Mouse (Mus musculus): ENCODE measurements at regions not wholly inside any gene's neighbourhood (a gene's known extent, or its start where the extent isn't known, plus 50 kb on each side); places are given as distances from the start of the nearest gene placed in this dataset.

- DNase-seq (ENCODE audit: low read depth, low spot score): no peak
Observed at GRCm38 (mm10) chr16:29706996-29707395, 127.9 kb downstream of the Opa1 start.

GRCm38 (mm10) chr16:29707656-29708055, 128.5 kb downstream of the Opa1 start:
- no peak for DNase-seq (ENCODE audit: low read depth, low spot score)

GRCm38 (mm10) chr16:29709072-29709471, 129.9 kb downstream of the Opa1 start:
- no peak for DNase-seq (ENCODE audit: low read depth, low spot score)

GRCm38 (mm10) chr16:29711386-29711785, 132.3 kb downstream of the Opa1 start:
- no peak for DNase-seq (ENCODE audit: low read depth, low spot score)

GRCm38 (mm10) chr16:29711912-29712681, 133.0 kb downstream of the Opa1 start:
- no peak for DNase-seq (ENCODE audit: low read depth, low spot score)

GRCm38 (mm10) chr16:29714612-29715127, 135.5 kb downstream of the Opa1 start:
- DNase-seq (ENCODE audit: low read depth, low spot score): peak; percentile 26

GRCm38 (mm10) chr16:29718965-29719364, 139.8 kb downstream of the Opa1 start:
- DNase-seq (ENCODE audit: low read depth, low spot score): no peak

- DNase-seq (ENCODE audit: low read depth, low spot score): peak; percentile 18
Observed at GRCm38 (mm10) chr16:29719571-29720451, 140.7 kb downstream of the Opa1 start.

GRCm38 (mm10) chr16:29725153-29725552, 146.0 kb downstream of the Opa1 start:
- no peak for DNase-seq (ENCODE audit: low read depth, low spot score)

GRCm38 (mm10) chr16:29725563-29725962, 146.4 kb downstream of the Opa1 start:
- DNase-seq (ENCODE audit: low read depth, low spot score): no peak

- no peak for DNase-seq (ENCODE audit: low read depth, low spot score)
Observed at GRCm38 (mm10) chr16:29727397-29727796, 148.3 kb downstream of the Opa1 start.

- peak; percentile 70 for DNase-seq (ENCODE audit: low read depth, low spot score)
Observed at GRCm38 (mm10) chr16:29728769-29729481, 149.8 kb downstream of the Opa1 start.

- no peak for DNase-seq (ENCODE audit: low read depth, low spot score)
Observed at GRCm38 (mm10) chr16:29730010-29730409, 150.9 kb downstream of the Opa1 start.

GRCm38 (mm10) chr16:29732889-29733288, 153.8 kb downstream of the Opa1 start:
- DNase-seq (ENCODE audit: low read depth, low spot score): no peak

GRCm38 (mm10) chr16:29733847-29734246, 154.7 kb downstream of the Opa1 start:
- no peak for DNase-seq (ENCODE audit: low read depth, low spot score)

- peak; percentile 76 for DNase-seq (ENCODE audit: low read depth, low spot score)
Observed at GRCm38 (mm10) chr16:29734324-29734723, 155.2 kb downstream of the Opa1 start.

- peak; percentile 80 for DNase-seq (ENCODE audit: low read depth, low spot score)
Observed at GRCm38 (mm10) chr16:29734738-29735250, 155.7 kb downstream of the Opa1 start.

GRCm38 (mm10) chr16:29735371-29736008, 156.4 kb downstream of the Opa1 start:
- peak; percentile 86 for DNase-seq (ENCODE audit: low read depth, low spot score)

GRCm38 (mm10) chr16:29736211-29736610, 157.1 kb downstream of the Opa1 start:
- DNase-seq (ENCODE audit: low read depth, low spot score): no peak

GRCm38 (mm10) chr16:29738075-29738474, 158.9 kb downstream of the Opa1 start:
- no peak for DNase-seq (ENCODE audit: low read depth, low spot score)
